Mouse (Mus musculus) stomach, postnatal 0 days (tissue): ENCODE data around the gene Thsd7a.

Experiments
- CTCF ChIP-seq: IDR thresholded peaks from 2 replicates; pipeline ENCODE4 v1.5.1; 2016; ENCODE audit warnings: antibody characterized with exemption, low read depth, mild to moderate bottlenecking, moderate library complexity
- EP300 ChIP-seq: optimal IDR thresholded peaks from 2 replicates; pipeline ENCODE3; 2016; ENCODE audit warnings: antibody characterized with exemption

- no peak for TF ChIP-seq CTCF
- TF ChIP-seq EP300, result no peak
Observed at GRCm38 (mm10) chr6:12393574-12394380, 355.4 kb downstream of the Thsd7a start.
